Mouse (Mus musculus): ENCODE results near the gene Cacnb1. TPM values are rescaled to one million over a fixed set of nuclear protein-coding genes. Genes with fewer than 3 reads are reported as not detected.

Gene Cacnb1
- polyA plus RNA-seq, 1 experiment from 2014 or later: 12.8 TPM

GRCm38 (mm10) chr11:97954469-97955141, 68.2 kb downstream of the Cacnb1 start:
- no peak overlapping the region for H3K27ac ChIP-seq (ENCODE audit: low read length)
- WGBS: 51% methylated on average over 14 of the region's 14 CpGs
- peaks cover 21% of the 10 kb centered on the region; the same call in 1 of the 2 replicates for H3K4me1 ChIP-seq (ENCODE audit: insufficient read depth, low read length)
- ATAC-seq (ENCODE audit: low FRiP score, low TSS enrichment): no peak
- no peaks in the 10 kb centered on the region for H3K9me3 ChIP-seq (ENCODE audit: low read length)
- no peaks in the 10 kb centered on the region for H3K27me3 ChIP-seq (ENCODE audit: insufficient read depth, low read length)
- H3K4me3 ChIP-seq (ENCODE audit: low read length): no peak overlapping the region
- H3K9ac ChIP-seq (replicated peaks; ENCODE audit: low read length): no peak overlapping the region
- no peak overlapping the region for H3K4me2 ChIP-seq (replicated peaks; ENCODE audit: low read depth, low read length)
- no peaks in the 10 kb centered on the region for H3K36me3 ChIP-seq (ENCODE audit: insufficient read depth, low read length)

DNA sequence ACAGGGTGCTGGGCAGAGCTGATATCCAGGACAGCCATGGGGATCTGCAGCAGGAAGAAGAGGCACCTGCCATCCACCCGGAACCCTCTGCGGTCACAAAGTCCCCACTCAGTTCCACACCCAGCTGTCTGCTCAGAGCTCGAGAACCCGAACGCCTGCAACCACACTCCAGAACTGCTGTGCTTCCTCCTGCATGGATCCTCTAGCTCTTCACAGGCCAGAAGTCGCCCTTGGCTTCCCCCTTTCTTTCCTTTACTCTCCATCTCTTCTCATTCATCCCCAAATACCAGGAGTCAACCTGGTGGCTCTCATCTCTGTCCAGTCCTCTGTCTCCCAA, 68.9 kb downstream of the Cacnb1 start:
- Histone ChIP-seq H3K4me1 (ENCODE audit: insufficient read depth, low read length) (peaks cover 19% of the 10 kb centered on the region; the same call in 1 of the 2 replicates), H3K9ac (replicated peaks; ENCODE audit: low read length) (no peak overlapping the region), H3K4me3 (ENCODE audit: low read length) (no peak overlapping the region), H3K27ac (ENCODE audit: low read length) (no peak overlapping the region), H3K4me2 (replicated peaks; ENCODE audit: low read depth, low read length) (no peak overlapping the region), H3K9me3 (ENCODE audit: low read length) (no peaks in the 10 kb centered on the region), H3K27me3 (ENCODE audit: insufficient read depth, low read length) (no peaks in the 10 kb centered on the region), H3K36me3 (ENCODE audit: insufficient read depth, low read length) (no peaks in the 10 kb centered on the region)
- WGBS: 86% methylated on average over 6 of the region's 6 CpGs
- no peak for ATAC-seq (ENCODE audit: low FRiP score, low TSS enrichment)

DNA sequence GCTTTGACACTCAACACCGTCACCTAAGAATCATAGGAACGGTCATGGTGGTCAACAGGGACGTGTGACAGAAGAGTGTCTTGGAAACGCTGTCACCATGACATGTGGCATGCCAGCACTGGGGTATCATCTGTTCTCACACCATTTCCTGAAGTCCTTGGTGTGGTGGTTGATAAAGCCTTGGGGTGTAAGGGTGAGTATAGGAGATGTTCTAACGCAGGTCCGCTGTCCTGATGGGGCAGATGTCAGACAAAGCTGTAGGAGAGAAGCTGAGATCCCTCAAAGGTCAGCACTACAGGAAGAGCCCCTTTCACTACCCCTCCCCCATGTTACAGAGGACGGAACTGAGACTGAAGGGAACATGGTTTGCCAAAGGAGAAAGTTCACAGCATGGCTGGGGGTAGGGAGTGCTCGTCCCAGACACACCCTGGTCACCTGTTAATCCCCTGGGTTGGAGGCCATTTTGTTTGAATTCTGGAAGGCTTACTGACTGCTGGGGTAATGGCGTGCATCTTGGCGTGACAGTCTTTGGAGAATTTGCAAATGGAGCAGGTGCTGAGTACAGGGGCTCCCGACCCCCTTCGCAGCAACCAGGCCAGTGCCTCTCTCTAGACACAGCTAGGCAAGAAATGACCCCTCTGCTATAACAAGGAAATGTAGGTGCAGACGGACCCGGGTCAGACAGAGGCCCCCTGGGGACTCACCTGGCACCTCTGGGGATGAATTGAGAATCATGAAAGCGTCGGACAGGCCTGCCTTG, 69.5 kb downstream of the Cacnb1 start:
- no peak for ATAC-seq (ENCODE audit: low FRiP score, low TSS enrichment)
- Histone ChIP-seq H3K36me3 (ENCODE audit: insufficient read depth, low read length) (no peaks in the 10 kb centered on the region), H3K9me3 (ENCODE audit: low read length) (no peaks in the 10 kb centered on the region), H3K4me3 (ENCODE audit: low read length) (no peak overlapping the region), H3K9ac (replicated peaks; ENCODE audit: low read length) (no peak overlapping the region), H3K27me3 (ENCODE audit: insufficient read depth, low read length) (no peaks in the 10 kb centered on the region), H3K27ac (ENCODE audit: low read length) (no peak overlapping the region), H3K4me1 (ENCODE audit: insufficient read depth, low read length) (peaks cover 19% of the 10 kb centered on the region; the same call in 1 of the 2 replicates), H3K4me2 (replicated peaks; ENCODE audit: low read depth, low read length) (no peak overlapping the region)
- 69% methylated on average over 16 of the region's 16 CpGs for WGBS

GRCm38 (mm10) chr11:97952367-97953006, 70.3 kb downstream of the Cacnb1 start:
- WGBS: 87% methylated on average over 1 of the region's 1 CpGs
- ATAC-seq (ENCODE audit: low FRiP score, low TSS enrichment): no peak
- no peak overlapping the region for H3K9ac ChIP-seq (replicated peaks; ENCODE audit: low read length)

More at GRCm38 (mm10) chr11:97952367-97953006, 70.3 kb downstream of the Cacnb1 start:
- no peak overlapping the region for H3K27ac ChIP-seq (ENCODE audit: low read length)
- H3K36me3 ChIP-seq (ENCODE audit: insufficient read depth, low read length): no peaks in the 10 kb centered on the region
- no peak overlapping the region for H3K4me3 ChIP-seq (ENCODE audit: low read length)
- no peak overlapping the region for H3K4me2 ChIP-seq (replicated peaks; ENCODE audit: low read depth, low read length)
- H3K4me1 ChIP-seq (ENCODE audit: insufficient read depth, low read length): peaks cover 18% of the 10 kb centered on the region; the same call in 1 of the 2 replicates
- no peaks in the 10 kb centered on the region for H3K9me3 ChIP-seq (ENCODE audit: low read length)
- H3K27me3 ChIP-seq (ENCODE audit: insufficient read depth, low read length): no peaks in the 10 kb centered on the region

Small RNA genes lying within 50 kb of the gene (microRNA-seq; reads per million reads assigned to microRNA genes)
- gene Gm27597: not detected

Other genes with a start within 250 kb of the Cacnb1 start
- gene 1700001P01Rik, start 247.1 kb downstream of the Cacnb1 start, polyA plus RNA-seq (2015; fragmentation: Nextera tagmentation; extraction: Ambion mirVana): 0.27 and 0.31 TPM in 2 replicates
- gene Rpl23, start 240.6 kb downstream of the Cacnb1 start, polyA plus RNA-seq (2015; fragmentation: Nextera tagmentation; extraction: Ambion mirVana): 428 and 460 TPM in 2 replicates
- 133 TPM in 2 replicates for gene Lasp1, start 224.0 kb downstream of the Cacnb1 start, polyA plus RNA-seq (2015; fragmentation: Nextera tagmentation; extraction: Ambion mirVana)
- gene B230217C12Rik, start 182.3 kb downstream of the Cacnb1 start, polyA plus RNA-seq (2015; fragmentation: Nextera tagmentation; extraction: Ambion mirVana): 4.3 and 6.7 TPM in 2 replicates
- gene Fbxo47, start 138.9 kb downstream of the Cacnb1 start, polyA plus RNA-seq (2015; fragmentation: Nextera tagmentation; extraction: Ambion mirVana): 0.45 and 0.46 TPM in 2 replicates
- gene Plxdc1, start 36.6 kb downstream of the Cacnb1 start, polyA plus RNA-seq (2015; fragmentation: Nextera tagmentation; extraction: Ambion mirVana): 1.8 and 2.3 TPM in 2 replicates
- 7.3 and 7.4 TPM in 2 replicates for gene Arl5c, start 26.9 kb downstream of the Cacnb1 start, polyA plus RNA-seq (2015; fragmentation: Nextera tagmentation; extraction: Ambion mirVana)
- 950 and 1,086 TPM in 2 replicates for gene Rpl19, start 3.7 kb upstream of the Cacnb1 start, polyA plus RNA-seq (2015; fragmentation: Nextera tagmentation; extraction: Ambion mirVana)
- 3.3 and 4.0 TPM in 2 replicates for gene Stac2, start 30.4 kb upstream of the Cacnb1 start, polyA plus RNA-seq (2015; fragmentation: Nextera tagmentation; extraction: Ambion mirVana)
- 20.0 and 21.0 TPM in 2 replicates for gene Fbxl20, start 127.4 kb upstream of the Cacnb1 start, polyA plus RNA-seq (2015; fragmentation: Nextera tagmentation; extraction: Ambion mirVana)
- 64.6 and 67.9 TPM in 2 replicates for gene Med1, start 170.3 kb upstream of the Cacnb1 start, polyA plus RNA-seq (2015; fragmentation: Nextera tagmentation; extraction: Ambion mirVana)
- 9.2 and 12.4 TPM in 2 replicates for gene Cdk12, start 180.0 kb upstream of the Cacnb1 start, polyA plus RNA-seq (2015; fragmentation: Nextera tagmentation; extraction: Ambion mirVana)

Measured in kidney, embryonic 16.5 days (tissue).